Comparison of ENCODE assay signal across 11 mouse cellular contexts in genomic region chr2:33256769-33257537, GRCm38 (mm10). TPM values are rescaled to one million over a fixed set of nuclear protein-coding genes. Genes with fewer than 3 reads are reported as not detected.
DNase-seq lines count a peak whose midpoint lies in the region; ATAC-seq and TF ChIP-seq lines count a peak whose summit lies in the region.
"Had no signal": no experiment of that assay in that cellular context is flagged by ENCODE, and none has a peak within 500 bp of the region (broad histone marks: within the 10 kb centered on the region; RNA-seq: fewer than 3 reads in every experiment).

No protein-coding gene starts in this region.

- no peak for TF ChIP-seq CTCF in heart, adult 2 months (IDR thresholded peaks at IDR 0.05)

- peak; percentile 45; the same call in 1 of the 2 replicates for ATAC-seq in intestine, embryonic 15.5 days
- ATAC-seq in megakaryocyte-erythroid progenitor cell, adult 5-6 weeks (replicated peaks; ENCODE audit: low FRiP score, low TSS enrichment, poor library complexity, severe bottlenecking), result peak; percentile 96
- ATAC-seq in hindbrain, embryonic 16.5 days, result no peak
- ATAC-seq: midbrain, embryonic 15.5 days had no signal

- H3K4me1 ChIP-seq in heart, adult 2 months (ENCODE audit: control insufficient read depth, insufficient read depth, low read length), result peaks cover 20% of the 10 kb centered on the region
- peaks cover 8% of the 10 kb centered on the region for H3K4me1 ChIP-seq in intestine, embryonic 15.5 days (replicated peaks)
- peaks cover 3% of the 10 kb centered on the region; the same call in 1 of the 2 replicates for H3K4me1 ChIP-seq in hindbrain, embryonic 16.5 days (ENCODE audit: control insufficient read depth, insufficient read depth, low read depth, low read length)

- DNase-seq in heart, adult 2 months, result no peak
- no peak for DNase-seq in heart, postnatal 10 days
- DNase-seq in brain, adult 2 months (ENCODE audit: low read depth, low spot score), result peak; percentile 77
- DNase-seq in ovary, postnatal 14 days (ENCODE audit: low spot score), result no peak
- DNase-seq: lung, adult 2 months had no signal

- WGBS in heart, adult 2 months, result 33% methylated on average over 3 of the region's 3 CpGs
- 62% methylated on average over 3 of the region's 3 CpGs for WGBS in intestine, embryonic 15.5 days
- WGBS in hindbrain, embryonic 16.5 days, result 96% methylated on average over 3 of the region's 3 CpGs

- no peaks in the 10 kb centered on the region for H3K9me3 ChIP-seq in intestine, embryonic 15.5 days
- H3K9me3 ChIP-seq in hindbrain, embryonic 16.5 days (ENCODE audit: control insufficient read depth, low read length), result no peaks in the 10 kb centered on the region
- H3K9me3 ChIP-seq: forebrain, embryonic 12.5 days; midbrain, embryonic 15.5 days had no signal

- no peak for TF ChIP-seq POLR2A in heart, adult 2 months (IDR thresholded peaks at IDR 0.05; ENCODE audit: insufficient read depth, low read depth, low read length)

- H3K27me3 ChIP-seq in heart, adult 2 months (ENCODE audit: control insufficient read depth, insufficient read depth, low read length), result no peaks in the 10 kb centered on the region
- H3K27me3 ChIP-seq in intestine, embryonic 15.5 days (replicated peaks), result no peaks in the 10 kb centered on the region
- H3K27me3 ChIP-seq in hindbrain, embryonic 16.5 days (replicated peaks; ENCODE audit: control insufficient read depth, insufficient read depth, low read length), result no peaks in the 10 kb centered on the region
- H3K27me3 ChIP-seq: CH12.LX; forebrain, embryonic 12.5 days; midbrain, embryonic 15.5 days had no signal

- peak overlapping the region; percentile 18; the same call in 1 of the 2 replicates for H3K27ac ChIP-seq in heart, adult 2 months
- H3K27ac ChIP-seq in intestine, embryonic 15.5 days, result no peak overlapping the region
- no peak overlapping the region for H3K27ac ChIP-seq in hindbrain, embryonic 16.5 days (ENCODE audit: low read depth, low read length)
- H3K27ac ChIP-seq: forebrain, embryonic 12.5 days; midbrain, embryonic 15.5 days had no signal

- H3K9ac ChIP-seq in heart, adult 2 months (ENCODE audit: low read depth, low read length), result no peak overlapping the region
- H3K9ac ChIP-seq in intestine, embryonic 15.5 days, result no peak overlapping the region
- no peak overlapping the region for H3K9ac ChIP-seq in hindbrain, embryonic 16.5 days (ENCODE audit: low read depth, low read length)
- H3K9ac ChIP-seq: forebrain, embryonic 12.5 days; midbrain, embryonic 15.5 days had no signal

- no peak overlapping the region for H3K4me2 ChIP-seq in intestine, embryonic 15.5 days (replicated peaks)
- H3K4me2 ChIP-seq in hindbrain, embryonic 16.5 days (ENCODE audit: low read length), result no peak overlapping the region
- H3K4me2 ChIP-seq: forebrain, embryonic 12.5 days; midbrain, embryonic 15.5 days had no signal

- no peaks in the 10 kb centered on the region for H3K79me2 ChIP-seq in heart, adult 2 months (replicated peaks; ENCODE audit: control insufficient read depth, insufficient read depth, low read length)

- H3K4me3 ChIP-seq in heart, adult 2 months, result no peak overlapping the region
- H3K4me3 ChIP-seq in intestine, embryonic 15.5 days (replicated peaks), result no peak overlapping the region
- H3K4me3 ChIP-seq in hindbrain, embryonic 16.5 days (ENCODE audit: low read length), result no peak overlapping the region
- H3K4me3 ChIP-seq: forebrain, embryonic 12.5 days; midbrain, embryonic 15.5 days had no signal

- H3K36me3 ChIP-seq in heart, adult 2 months (ENCODE audit: control insufficient read depth, insufficient read depth, low read length), result peaks cover 2% of the 10 kb centered on the region
- H3K36me3 ChIP-seq in intestine, embryonic 15.5 days, result no peaks in the 10 kb centered on the region
- 0 out of 2 replicates have a peak, but pooled peaks cover 4% of the 10 kb centered on the region for H3K36me3 ChIP-seq in hindbrain, embryonic 16.5 days (ENCODE audit: control insufficient read depth, insufficient read depth, low read length)

- TF ChIP-seq EP300 in heart, adult 2 months (IDR thresholded peaks at IDR 0.05; ENCODE audit: insufficient read depth, low read depth, low read length), result no peak

- intact Hi-C loops in heart, adult 2 months (cut with DNase I), result no loop called here
- intact Hi-C loops in heart, postnatal 10 days (cut with DNase I), result no loop called here

RNA-seq across cellular contexts. Expression of gene Angptl2, which starts 41.1 kb away (rescaled TPM):
- 10 to 100 TPM; 45.3 to 46.2 TPM for total RNA-seq in heart, adult 2 months (2021)
- 91.4 and 128 TPM in 2 replicates for polyA plus RNA-seq in heart, adult 2 months (2012; rRNA removed)
- 100 to 1,000 TPM; 135 to 141 TPM for total RNA-seq in heart, postnatal 10 days (2021)
- 36.8 and 38.5 TPM in 2 replicates for polyA plus RNA-seq in intestine, embryonic 15.5 days (2015; fragmentation: Nextera tagmentation; extraction: Ambion mirVana)
- total RNA-seq in megakaryocyte-erythroid progenitor cell, adult 5-6 weeks (2014; fragmentation: Nextera tagmentation), result not detected in 2 replicates
- 0.72 and 0.89 TPM in 2 replicates for total RNA-seq in megakaryocyte-erythroid progenitor cell, adult 5-6 weeks (2017)
- 13.4 and 20.5 TPM in 2 replicates for polyA plus RNA-seq in hindbrain, embryonic 16.5 days (2015; fragmentation: Nextera tagmentation; extraction: Ambion mirVana)

Comparison
In these comparisons a context has a peak if more than half of its experiments do, and no peak if none do; other contexts are left out.
1. RNA of gene Angptl2, which starts 41.1 kb away (total RNA-seq): 135 to 141 TPM in heart, postnatal 10 days and 45.3 to 46.2 TPM in heart, adult 2 months; 0.72 to 0.89 TPM in megakaryocyte-erythroid progenitor cell, adult 5-6 weeks; every median in the first group is over 10 times any median in the second.